Mouse (Mus musculus): ENCODE results near the gene Tmem205. TPM values are rescaled to one million over a fixed set of nuclear protein-coding genes. Genes with fewer than 3 reads are reported as not detected.

The Tmem205 gene
- polyA plus RNA-seq, 1 experiment from 2014 or later = 56.2 TPM

DNA sequence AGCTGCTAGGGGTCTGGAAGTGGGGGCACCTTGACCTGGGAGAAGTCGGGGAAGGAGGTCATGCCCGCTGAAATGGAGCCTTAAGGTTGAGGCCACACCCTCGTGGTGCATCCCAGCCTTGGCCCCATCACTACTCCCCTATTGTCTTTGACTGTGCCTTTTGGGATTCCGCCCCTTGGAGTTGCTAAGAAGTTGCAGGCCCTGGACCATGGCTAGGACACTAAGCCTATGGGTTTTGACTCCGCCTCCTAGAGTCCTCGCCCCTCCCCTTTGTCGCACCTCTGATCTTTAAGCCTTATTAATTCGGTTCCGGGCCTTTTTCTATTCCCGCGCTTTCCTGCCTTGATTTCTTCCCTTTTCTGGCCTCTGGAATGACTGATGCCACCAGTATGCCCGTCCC is 16.3 kb upstream of the Tmem205 start:
- H3K27ac ChIP-seq (replicated peaks) = no peak overlapping the region
- H3K4me1 ChIP-seq = peaks cover 5% of the 10 kb centered on the region; the same call in 1 of the 2 replicates
- H3K27me3 ChIP-seq = peaks cover 20% of the 10 kb centered on the region; the same call in 1 of the 2 replicates
- H3K36me3 ChIP-seq = 0 out of 2 replicates have a peak, but pooled peaks cover 2% of the 10 kb centered on the region
- no peak overlapping the region for H3K9ac ChIP-seq
- WGBS = 49% methylated on average over 12 of the region's 12 CpGs
- no peak overlapping the region for H3K4me3 ChIP-seq (replicated peaks)
- no peak overlapping the region for H3K4me2 ChIP-seq (replicated peaks)
- ATAC-seq (ENCODE audit: insufficient number of reproducible peaks, low FRiP score, low TSS enrichment, low read depth) = no peak
- no peaks in the 10 kb centered on the region for H3K9me3 ChIP-seq (replicated peaks)

DNA sequence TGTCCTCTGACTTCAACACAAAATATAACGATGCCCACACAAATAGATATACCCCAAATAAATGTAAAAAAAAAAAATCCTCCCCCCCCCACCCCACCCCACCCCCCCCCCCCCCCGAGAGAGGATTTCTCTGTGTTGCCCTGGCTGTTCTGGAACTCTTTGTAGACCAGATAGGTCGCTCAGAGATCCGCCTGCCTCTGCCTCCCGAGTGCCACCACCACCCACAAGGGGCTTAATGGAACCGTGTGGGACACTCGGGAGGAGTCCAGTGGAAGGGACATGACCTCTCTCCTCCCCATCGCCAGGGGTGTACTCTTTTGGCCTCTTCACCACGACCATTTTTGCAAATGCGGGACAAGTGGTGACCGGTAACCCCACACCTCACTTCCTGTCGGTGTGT is 15.7 kb upstream of the Tmem205 start:
- H3K4me2 ChIP-seq (replicated peaks) = no peak overlapping the region
- H3K27me3 ChIP-seq = peaks cover 16% of the 10 kb centered on the region; the same call in 1 of the 2 replicates
- H3K36me3 ChIP-seq = 0 out of 2 replicates have a peak, but pooled peaks cover 2% of the 10 kb centered on the region
- 73% methylated on average over 12 of the region's 12 CpGs for WGBS
- H3K9me3 ChIP-seq (replicated peaks) = no peaks in the 10 kb centered on the region
- peaks cover 7% of the 10 kb centered on the region for H3K4me1 ChIP-seq
- ATAC-seq (ENCODE audit: insufficient number of reproducible peaks, low FRiP score, low TSS enrichment, low read depth) = no peak
- no peak overlapping the region for H3K9ac ChIP-seq
- no peak overlapping the region for H3K4me3 ChIP-seq (replicated peaks)
- H3K27ac ChIP-seq (replicated peaks) = no peak overlapping the region

DNA sequence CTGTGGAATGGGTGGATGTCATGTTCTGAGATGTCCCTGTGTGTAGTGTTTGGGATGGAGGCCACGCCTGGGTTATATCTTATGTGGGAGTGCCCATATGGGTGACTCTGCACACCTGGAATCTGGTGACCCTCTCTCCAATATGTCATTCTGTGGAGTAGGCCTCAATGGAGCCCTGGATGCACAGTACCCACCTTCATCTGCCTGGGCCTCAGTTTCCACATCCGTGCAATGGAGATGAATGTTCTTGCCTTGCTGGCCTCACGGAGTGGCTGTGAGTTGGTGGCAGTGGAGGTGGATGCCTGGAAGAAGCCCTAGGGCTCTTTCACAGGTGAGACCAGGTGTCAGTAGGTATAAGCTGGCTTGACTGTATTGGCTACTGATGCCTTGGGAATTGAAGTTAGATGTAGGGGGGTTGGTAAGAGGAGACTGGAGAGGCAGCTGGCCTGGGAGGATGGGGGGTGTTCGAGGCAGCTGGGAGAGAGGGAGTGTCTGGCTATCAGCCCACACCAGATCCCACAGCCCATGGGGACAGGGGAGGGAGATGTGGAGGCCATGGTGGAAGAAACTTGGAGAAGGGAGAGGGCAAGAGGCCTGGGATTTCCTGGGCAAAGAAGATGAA is 11.0 kb upstream of the Tmem205 start:
- Histone ChIP-seq H3K36me3 (0 out of 2 replicates have a peak, but pooled peaks cover 2% of the 10 kb centered on the region), H3K9me3 (replicated peaks) (no peaks in the 10 kb centered on the region), H3K27me3 (peaks cover under 1% of the 10 kb centered on the region; the same call in 1 of the 2 replicates), H3K9ac (no peak overlapping the region), H3K4me1 (peaks cover 16% of the 10 kb centered on the region), H3K4me3 (replicated peaks) (no peak overlapping the region), H3K4me2 (replicated peaks) (no peak overlapping the region), H3K27ac (replicated peaks) (no peak overlapping the region)
- WGBS = 82% methylated on average over 4 of the region's 4 CpGs
- no peak for ATAC-seq (ENCODE audit: insufficient number of reproducible peaks, low FRiP score, low TSS enrichment, low read depth)

DNA sequence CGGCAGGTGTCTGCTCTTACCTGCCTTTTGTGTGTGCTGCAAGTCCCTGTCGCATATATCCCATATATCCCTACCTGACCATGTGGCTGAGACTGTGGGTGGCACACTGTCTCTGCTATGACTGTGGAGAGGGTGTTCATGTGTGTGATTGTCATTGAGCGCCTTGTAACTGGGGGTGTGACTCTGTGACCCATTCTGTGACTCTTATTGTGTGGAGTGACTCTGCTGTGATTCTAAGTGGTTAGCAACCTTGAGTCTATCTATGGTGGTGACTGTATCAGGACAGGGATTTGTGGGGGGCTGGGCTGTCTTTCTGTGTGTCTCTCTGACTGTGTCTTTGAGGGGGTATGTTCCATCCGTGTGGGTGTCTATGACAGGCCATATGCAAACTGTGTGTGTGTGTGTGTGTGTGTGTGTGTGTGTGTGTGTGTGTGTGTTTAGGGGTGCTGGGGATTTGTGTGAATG is 10.4 kb upstream of the Tmem205 start:
- H3K4me3 ChIP-seq (replicated peaks) = peak overlapping the region; percentile 67
- no peaks in the 10 kb centered on the region for H3K9me3 ChIP-seq (replicated peaks)
- H3K4me2 ChIP-seq (replicated peaks) = peak overlapping the region; percentile 88
- no peaks in the 10 kb centered on the region for H3K27me3 ChIP-seq
- H3K4me1 ChIP-seq = peaks cover 16% of the 10 kb centered on the region
- H3K36me3 ChIP-seq = 0 out of 2 replicates have a peak, but pooled peaks cover 2% of the 10 kb centered on the region
- ATAC-seq (ENCODE audit: insufficient number of reproducible peaks, low FRiP score, low TSS enrichment, low read depth) = no peak
- H3K27ac ChIP-seq (replicated peaks) = no peak overlapping the region
- WGBS = 70% methylated on average over 4 of the region's 4 CpGs
- H3K9ac ChIP-seq = no peak overlapping the region

DNA sequence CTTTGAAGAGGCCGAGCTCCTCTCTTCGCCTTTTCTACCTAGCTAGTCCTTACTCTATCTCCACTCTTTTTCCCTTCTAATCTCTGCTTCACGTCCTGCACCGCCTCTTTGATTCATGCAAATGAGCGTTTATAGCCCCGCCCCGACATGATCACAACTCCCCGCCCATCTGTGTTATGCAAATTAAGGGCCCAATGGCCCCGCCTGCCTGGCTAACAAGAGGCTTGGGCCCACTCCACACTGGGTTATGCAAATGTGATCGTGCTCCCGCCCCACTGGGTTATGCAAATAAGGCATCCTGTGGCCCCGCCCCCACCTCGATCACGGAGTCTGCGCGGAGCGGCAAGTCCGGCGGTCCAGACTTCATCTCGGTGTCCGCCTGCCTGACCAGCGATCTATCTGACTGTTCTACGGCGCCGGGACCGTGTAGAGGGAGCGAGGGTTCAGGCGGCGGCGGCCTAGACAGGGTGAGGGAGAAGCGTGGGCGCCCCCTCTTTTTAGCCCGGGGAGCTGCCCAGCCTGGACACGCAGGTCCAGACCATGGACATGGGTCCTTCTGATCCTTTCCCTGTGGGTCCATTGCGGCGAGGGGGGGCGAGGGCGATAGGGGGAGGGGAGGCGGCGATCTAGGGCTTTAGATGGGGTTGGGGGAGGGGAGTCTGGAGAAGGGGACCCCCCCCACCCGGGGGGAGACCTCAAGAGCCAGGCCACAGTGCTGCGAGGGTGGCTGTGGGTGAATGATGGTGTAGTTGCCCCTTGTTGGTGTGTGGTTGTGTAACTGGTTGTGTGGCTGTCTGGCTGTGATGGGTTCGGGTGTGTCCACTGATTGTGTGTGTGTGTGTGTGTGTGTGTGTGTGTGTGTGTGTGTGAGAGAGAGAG is 9.6 kb upstream of the Tmem205 start, which contains the start of gene Plppr2:
Plppr2 (plus strand) TSS at position 342 of the 879 bp plus-strand sequence.
- Histone ChIP-seq H3K36me3 (0 out of 2 replicates have a peak, but pooled peaks cover 2% of the 10 kb centered on the region), H3K4me3 (replicated peaks) (peak within 1 kb of the TSS; percentile 67), H3K4me1 (peaks cover 16% of the 10 kb centered on the region), H3K9ac (peak within 1 kb of the TSS; percentile 53), H3K27ac (replicated peaks) (peak within 1 kb of the TSS; percentile 48; the same call in 1 of the 2 replicates), H3K9me3 (replicated peaks) (no peaks in the 10 kb centered on the region), H3K4me2 (replicated peaks) (peak within 1 kb of the TSS; percentile 88), H3K27me3 (no peaks in the 10 kb centered on the region)
- 3% methylated on average over 43 of the region's 43 CpGs for WGBS
- ATAC-seq (ENCODE audit: insufficient number of reproducible peaks, low FRiP score, low TSS enrichment, low read depth) = peak; percentile 95

DNA sequence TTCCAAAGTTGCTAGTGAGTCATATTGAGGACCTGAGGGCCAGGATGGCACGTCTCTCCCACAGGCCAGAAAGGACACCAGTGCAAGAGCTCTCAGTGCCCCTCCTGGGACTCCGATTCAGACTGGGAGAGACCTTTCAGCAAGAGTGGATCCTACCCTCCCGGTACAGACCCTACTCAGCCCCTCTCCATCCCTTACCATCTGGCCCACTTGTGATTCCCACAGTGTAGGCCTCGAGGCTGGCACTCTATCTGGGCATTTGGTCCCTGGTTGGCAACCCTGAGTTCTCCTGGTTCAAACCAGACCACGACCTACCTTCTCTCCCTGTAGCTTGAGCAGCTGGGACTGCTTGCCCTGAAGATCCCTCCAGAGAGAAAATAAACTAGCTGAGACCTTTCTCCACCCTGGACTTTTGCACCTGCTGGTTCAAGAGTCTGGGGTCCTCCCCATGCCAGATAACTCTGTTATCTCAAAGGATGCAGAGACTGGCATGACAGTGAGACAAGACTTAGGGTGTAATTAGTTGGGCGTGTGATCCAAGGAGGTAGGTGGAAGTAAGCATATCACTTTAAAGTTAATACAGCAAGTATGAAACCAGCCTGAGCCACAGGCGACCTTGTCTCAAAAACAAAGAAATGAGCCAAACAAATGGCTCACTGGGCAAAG is 8.2 kb upstream of the Tmem205 start:
- 0 out of 2 replicates have a peak, but pooled peaks cover under 1% of the 10 kb centered on the region for H3K36me3 ChIP-seq
- H3K4me2 ChIP-seq (replicated peaks) = no peak overlapping the region
- WGBS = 89% methylated on average over 7 of the region's 7 CpGs

DNA sequence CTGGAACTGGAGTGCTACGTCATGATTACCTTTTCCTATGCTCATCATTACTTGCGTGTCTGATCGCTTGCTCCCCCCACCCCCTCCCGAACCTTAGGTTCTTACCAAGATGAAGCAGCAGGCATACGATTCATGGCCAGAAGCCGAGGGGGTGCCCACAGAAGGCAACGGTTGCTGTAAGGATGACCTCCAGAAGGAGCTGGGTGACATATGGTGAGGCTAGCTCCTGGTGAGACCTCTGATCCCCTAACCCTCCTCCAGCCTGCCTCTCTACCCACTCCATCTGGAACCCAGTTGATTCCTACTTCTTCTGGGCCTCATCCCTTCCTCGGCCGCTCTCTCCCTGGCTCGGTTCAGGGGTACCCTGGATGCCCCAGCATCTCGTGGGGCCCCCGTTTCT is 6.7 kb upstream of the Tmem205 start:
- ATAC-seq (ENCODE audit: insufficient number of reproducible peaks, low FRiP score, low TSS enrichment, low read depth) = no peak
- H3K4me2 ChIP-seq (replicated peaks) = no peak overlapping the region
- no peaks in the 10 kb centered on the region for H3K36me3 ChIP-seq
- 87% methylated on average over 12 of the region's 12 CpGs for WGBS
- H3K27ac ChIP-seq (replicated peaks) = no peak overlapping the region
- H3K9ac ChIP-seq = no peak overlapping the region
- no peak overlapping the region for H3K4me3 ChIP-seq (replicated peaks)
- no peaks in the 10 kb centered on the region for H3K9me3 ChIP-seq (replicated peaks)
- H3K4me1 ChIP-seq = peaks cover 16% of the 10 kb centered on the region
- H3K27me3 ChIP-seq = no peaks in the 10 kb centered on the region

More for the DNA sequence above, 8.2 kb upstream of the Tmem205 start:
- H3K9me3 ChIP-seq (replicated peaks) = no peaks in the 10 kb centered on the region
- no peak overlapping the region for H3K27ac ChIP-seq (replicated peaks)
- no peak overlapping the region for H3K4me3 ChIP-seq (replicated peaks)
- no peak for ATAC-seq (ENCODE audit: insufficient number of reproducible peaks, low FRiP score, low TSS enrichment, low read depth)
- peaks cover 16% of the 10 kb centered on the region for H3K4me1 ChIP-seq
- H3K27me3 ChIP-seq = no peaks in the 10 kb centered on the region
- no peak overlapping the region for H3K9ac ChIP-seq

DNA sequence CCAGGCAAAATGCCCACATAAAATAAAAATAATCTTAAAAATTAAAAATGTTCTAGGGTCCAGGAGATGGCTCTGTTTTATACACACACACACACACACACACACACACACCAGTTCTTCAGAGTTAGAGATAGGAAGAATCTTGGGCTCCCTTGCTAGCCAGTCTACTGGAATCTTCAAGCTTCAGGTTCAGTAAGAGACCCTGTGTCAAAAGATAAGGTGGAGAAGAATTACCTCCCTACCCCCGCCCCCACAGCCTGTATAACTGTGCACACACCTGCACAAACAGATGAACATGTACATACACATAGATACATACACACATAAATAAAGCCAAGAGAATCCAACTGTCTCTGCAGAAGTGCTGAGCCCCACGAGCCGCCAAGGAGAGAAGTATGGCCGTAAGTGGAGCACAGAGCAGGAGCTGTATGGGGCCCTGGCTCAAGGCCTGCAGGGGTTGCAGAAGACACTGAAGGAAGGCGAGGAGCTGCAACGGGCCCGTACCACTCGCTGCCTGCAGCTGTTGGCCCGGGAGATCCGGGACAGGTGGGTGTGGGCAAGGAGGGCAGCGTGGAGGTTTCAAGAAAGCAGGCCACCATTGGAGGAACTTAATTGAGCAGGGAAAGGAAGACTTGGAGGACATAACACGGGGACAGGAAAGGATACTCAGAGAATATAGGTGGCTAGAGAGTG is 5.2 kb upstream of the Tmem205 start:
- 51% methylated on average over 12 of the region's 12 CpGs for WGBS
- Histone ChIP-seq H3K4me2 (replicated peaks) (no peak overlapping the region), H3K9ac (no peak overlapping the region), H3K27ac (replicated peaks) (no peak overlapping the region), H3K4me1 (peaks cover 11% of the 10 kb centered on the region; the same call in 1 of the 2 replicates), H3K4me3 (replicated peaks) (no peak overlapping the region), H3K36me3 (no peaks in the 10 kb centered on the region), H3K9me3 (replicated peaks) (no peaks in the 10 kb centered on the region), H3K27me3 (no peaks in the 10 kb centered on the region)
- no peak for ATAC-seq (ENCODE audit: insufficient number of reproducible peaks, low FRiP score, low TSS enrichment, low read depth)

DNA sequence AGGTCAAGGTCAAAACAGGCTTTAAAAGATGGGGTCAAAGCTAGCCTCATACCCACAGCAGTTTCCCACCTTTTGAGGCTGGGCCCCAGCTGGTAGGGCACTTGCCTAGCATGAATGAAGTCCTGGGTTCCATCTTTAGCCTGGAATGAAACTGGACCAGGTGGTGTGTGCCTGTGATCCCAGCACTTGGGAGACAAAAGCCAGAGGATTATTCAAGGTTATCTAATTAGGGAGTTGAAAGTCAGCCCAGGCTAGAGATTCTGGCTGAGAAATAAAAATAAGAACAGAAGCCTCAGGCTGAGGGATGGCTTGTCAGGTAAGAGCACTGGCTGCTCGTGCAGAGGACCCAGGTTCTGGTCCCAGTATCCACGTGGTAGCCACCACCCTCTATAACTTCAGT is 4.7 kb upstream of the Tmem205 start:
- Histone ChIP-seq H3K27ac (replicated peaks) (no peak overlapping the region), H3K27me3 (no peaks in the 10 kb centered on the region), H3K9me3 (replicated peaks) (no peaks in the 10 kb centered on the region), H3K4me2 (replicated peaks) (no peak overlapping the region), H3K4me3 (replicated peaks) (no peak overlapping the region), H3K9ac (no peak overlapping the region), H3K4me1 (peaks cover 13% of the 10 kb centered on the region; the same call in 1 of the 2 replicates), H3K36me3 (no peaks in the 10 kb centered on the region)
- ATAC-seq (ENCODE audit: insufficient number of reproducible peaks, low FRiP score, low TSS enrichment, low read depth) = no peak
- 49% methylated on average over 2 of the region's 2 CpGs for WGBS

DNA sequence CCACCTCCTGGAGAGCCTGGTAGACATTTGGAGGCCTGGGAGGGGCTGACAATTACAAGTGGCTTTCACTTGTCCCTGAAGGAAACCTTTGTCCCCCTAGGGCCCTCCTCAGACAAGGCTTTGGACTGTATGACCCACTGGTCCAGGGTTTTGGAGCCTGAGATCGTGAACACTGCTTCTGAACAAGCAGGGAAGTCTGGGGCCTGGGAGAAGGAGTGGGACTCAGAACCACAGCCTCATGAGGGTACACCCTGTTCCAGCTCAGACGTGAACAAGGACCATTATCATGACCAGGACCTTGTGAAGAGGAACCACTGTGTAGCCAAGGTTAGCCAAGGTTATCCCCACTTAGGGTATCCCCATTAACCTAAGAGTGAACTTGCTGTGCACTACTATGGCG is 1.9 kb upstream of the Tmem205 start:
- Histone ChIP-seq H3K27me3 (no peaks in the 10 kb centered on the region), H3K36me3 (peaks cover 4% of the 10 kb centered on the region; the same call in 1 of the 2 replicates), H3K9me3 (replicated peaks) (no peaks in the 10 kb centered on the region), H3K9ac (no peak overlapping the region), H3K27ac (replicated peaks) (no peak overlapping the region), H3K4me1 (peaks cover 16% of the 10 kb centered on the region), H3K4me2 (replicated peaks) (no peak overlapping the region), H3K4me3 (replicated peaks) (no peak overlapping the region)
- ATAC-seq (ENCODE audit: insufficient number of reproducible peaks, low FRiP score, low TSS enrichment, low read depth) = no peak
- WGBS = 82% methylated on average over 3 of the region's 3 CpGs

Measured in embryonic facial prominence, embryonic 15.5 days (tissue).